Mouse (Mus musculus) intestine, embryonic 16.5 days (tissue): ENCODE results near the gene Dynll2. TPM values are rescaled to one million over a fixed set of nuclear protein-coding genes. Genes with fewer than 3 reads are reported as not detected.

Experiments used
- ATAC-seq: fragments of 200-750 bp; cut with Nextera tagmentation; 2 replicates; pipeline ENCODE4 v1.8.0; 2017; ENCODE audit warnings: moderate TSS enrichment, moderate library complexity
- H3K27ac ChIP-seq: fragments of 300-500 bp; sonication (generic); 2 replicates; pipeline ENCODE4 v1.5.1; 2014; ENCODE audit warnings: mild to moderate bottlenecking, low read length
- H3K27me3 ChIP-seq: fragments of 300-500 bp; sonication (generic); replicated peaks from 2 replicates; pipeline ENCODE4 v1.6.1; 2014; ENCODE audit warnings: low read length, control low read depth, mixed read lengths; ENCODE audit not compliant: control insufficient read depth, insufficient read depth
- H3K36me3 ChIP-seq: fragments of 300-500 bp; sonication (generic); 2 replicates; pipeline ENCODE4 v1.6.1; 2014; ENCODE audit warnings: low read length, control low read depth; ENCODE audit not compliant: control insufficient read depth, insufficient read depth
- H3K4me1 ChIP-seq: fragments of 300-500 bp; sonication (generic); 2 replicates; pipeline ENCODE4 v1.6.1; 2014; ENCODE audit warnings: low read length, control low read depth, mixed read lengths; ENCODE audit not compliant: control insufficient read depth, insufficient read depth
- H3K4me2 ChIP-seq: fragments of 300-500 bp; sonication (generic); 2 replicates; pipeline ENCODE4 v1.6.1; 2014; ENCODE audit warnings: low read depth, low read length, control low read depth
- H3K4me3 ChIP-seq: fragments of 300-500 bp; sonication (generic); 2 replicates; pipeline ENCODE4 v1.5.1; 2014; ENCODE audit warnings: mild to moderate bottlenecking, low read length
- H3K9ac ChIP-seq: fragments of 300-500 bp; sonication (generic); 2 replicates; pipeline ENCODE4 v1.6.1; 2014; ENCODE audit warnings: low read depth, low read length
- H3K9me3 ChIP-seq: fragments of 300-500 bp; sonication (generic); 2 replicates; pipeline ENCODE4 v1.6.1; 2016; ENCODE audit warnings: low read length, control low read depth; ENCODE audit not compliant: control insufficient read depth
- WGBS: fragments of 180-500 bp; shearing (Covaris S2); extraction: QIAGEN DNeasy Blood & Tissue Kit; methylation state at CpG from one replicate; pipeline ENCODE4 v1.1.7; 2014; 5-methylcytosine and 5-hydroxymethylcytosine counted together
- polyA plus RNA-seq: library from polyadenylated mRNA; unstranded; fragments of >200 nt; fragmentation: Nextera tagmentation; extraction: Ambion mirVana; gene quantifications from 2 replicates; pipeline ENCODE4 v1.2.1, GENCODE M21; 2015

Gene Dynll2
- polyA plus RNA-seq, 1 experiment from 2014 or later, result 27.9 TPM

DNA sequence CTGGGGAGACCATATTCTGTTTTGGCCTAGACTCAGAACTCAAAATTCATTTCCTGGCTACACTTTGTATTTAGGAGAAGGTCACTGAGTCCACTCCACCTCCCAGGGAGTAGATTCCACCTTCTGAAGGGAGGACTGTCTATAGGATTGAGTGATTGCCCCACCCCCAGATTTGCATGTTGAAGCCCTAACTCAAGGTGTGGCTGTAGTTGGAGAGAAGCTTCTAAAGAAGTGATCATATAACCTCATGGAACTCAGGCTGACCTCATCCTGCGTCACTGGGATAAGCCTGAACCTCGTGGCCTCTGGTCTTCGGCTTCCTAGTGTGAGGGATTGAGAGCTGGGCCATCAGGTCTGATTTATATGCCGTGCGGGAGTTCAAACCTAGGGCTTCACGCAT, 28.5 kb upstream of the Dynll2 start:
- no peak for ATAC-seq
- Histone ChIP-seq H3K27ac (no peak overlapping the region), H3K9me3 (no peaks in the 10 kb centered on the region), H3K36me3 (no peaks in the 10 kb centered on the region), H3K4me2 (no peak overlapping the region), H3K27me3 (no peaks in the 10 kb centered on the region), H3K9ac (no peak overlapping the region), H3K4me1 (peaks cover 3% of the 10 kb centered on the region; the same call in 1 of the 2 replicates), H3K4me3 (no peak overlapping the region)
- 76% methylated on average over 6 of the region's 6 CpGs for WGBS

- Histone ChIP-seq H3K9ac (no peak overlapping the region), H3K27ac (no peak overlapping the region), H3K36me3 (no peaks in the 10 kb centered on the region), H3K27me3 (no peaks in the 10 kb centered on the region), H3K4me3 (no peak overlapping the region), H3K9me3 (no peaks in the 10 kb centered on the region), H3K4me2 (no peak overlapping the region), H3K4me1 (peaks cover 5% of the 10 kb centered on the region)
- ATAC-seq, result no peak
- 90% methylated on average over 11 of the region's 11 CpGs for WGBS
These were observed 27.8 kb upstream of the Dynll2 start for GRCm38 (mm10) chr11:88015161-88015560.

GRCm38 (mm10) chr11:88013632-88014031, 26.3 kb upstream of the Dynll2 start:
- H3K4me3 ChIP-seq, result no peak overlapping the region
- no peaks in the 10 kb centered on the region for H3K27me3 ChIP-seq
- no peak overlapping the region for H3K4me2 ChIP-seq
- no peaks in the 10 kb centered on the region for H3K9me3 ChIP-seq
- no peak overlapping the region for H3K27ac ChIP-seq
- H3K4me1 ChIP-seq, result peaks cover 12% of the 10 kb centered on the region
- H3K36me3 ChIP-seq, result no peaks in the 10 kb centered on the region
- no peak overlapping the region for H3K9ac ChIP-seq
- WGBS, result 89% methylated on average over 10 of the region's 10 CpGs
- no peak for ATAC-seq

DNA sequence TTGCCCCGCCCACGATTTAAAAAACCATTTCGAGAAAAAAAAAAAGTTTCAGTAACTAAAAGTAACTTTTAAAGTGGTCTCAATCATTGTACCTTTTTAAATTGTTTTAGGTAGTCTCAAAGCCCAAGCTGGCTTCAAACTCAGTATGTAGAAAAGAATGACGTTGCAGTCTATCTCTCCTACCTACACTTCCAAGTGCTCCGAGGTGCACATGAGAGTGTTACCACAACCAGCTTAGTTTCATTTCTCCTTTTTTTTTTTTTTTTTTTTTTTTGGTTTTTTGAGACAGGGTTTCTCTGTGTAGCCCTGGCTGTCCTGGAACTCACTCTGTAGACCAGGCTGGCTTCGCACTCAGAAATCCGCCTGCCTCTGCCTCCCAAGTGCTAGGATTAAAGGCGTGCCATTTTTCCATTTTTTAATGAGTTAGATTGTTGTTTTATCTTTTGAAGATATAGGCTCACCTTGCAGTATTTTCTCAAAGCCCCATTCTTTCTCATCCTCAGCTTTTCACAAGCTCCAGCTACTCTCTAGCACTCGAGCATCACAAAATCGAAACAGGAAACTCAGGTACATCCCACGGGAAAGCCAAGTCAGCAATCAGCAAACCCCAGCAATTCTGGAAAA, 25.4 kb upstream of the Dynll2 start:
- no peaks in the 10 kb centered on the region for H3K36me3 ChIP-seq
- no peak overlapping the region for H3K4me3 ChIP-seq
- H3K4me2 ChIP-seq, result no peak overlapping the region
- no peak for ATAC-seq
- H3K4me1 ChIP-seq, result peaks cover 12% of the 10 kb centered on the region
- H3K27ac ChIP-seq, result no peak overlapping the region
- no peak overlapping the region for H3K9ac ChIP-seq
- WGBS, result 90% methylated on average over 11 of the region's 11 CpGs
- H3K27me3 ChIP-seq, result no peaks in the 10 kb centered on the region
- H3K9me3 ChIP-seq, result no peaks in the 10 kb centered on the region

DNA sequence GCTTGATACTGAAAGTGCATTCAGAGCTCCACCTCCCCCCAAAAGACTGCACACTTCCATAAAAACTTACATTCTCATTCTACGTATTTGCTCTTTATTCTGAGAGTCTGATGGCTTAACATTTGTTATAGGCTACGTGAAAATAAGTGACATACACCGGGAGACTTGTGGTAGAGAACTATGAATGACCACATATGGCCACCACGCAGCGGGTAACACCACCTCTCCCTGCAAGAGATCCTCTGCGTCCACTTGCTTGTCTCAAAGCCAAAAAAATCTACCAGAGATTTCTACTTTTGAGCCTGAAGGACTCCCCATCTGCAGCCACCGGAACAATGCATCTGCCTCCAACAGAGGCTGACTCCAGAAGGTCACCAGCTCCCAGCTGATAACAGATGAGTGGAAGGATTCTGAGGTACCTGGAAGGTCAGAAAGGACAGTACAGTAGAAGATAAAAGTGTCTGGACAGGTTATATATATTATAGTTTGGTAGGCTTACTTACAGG, 24.6 kb upstream of the Dynll2 start:
- H3K4me2 ChIP-seq, result no peak overlapping the region

DNA sequence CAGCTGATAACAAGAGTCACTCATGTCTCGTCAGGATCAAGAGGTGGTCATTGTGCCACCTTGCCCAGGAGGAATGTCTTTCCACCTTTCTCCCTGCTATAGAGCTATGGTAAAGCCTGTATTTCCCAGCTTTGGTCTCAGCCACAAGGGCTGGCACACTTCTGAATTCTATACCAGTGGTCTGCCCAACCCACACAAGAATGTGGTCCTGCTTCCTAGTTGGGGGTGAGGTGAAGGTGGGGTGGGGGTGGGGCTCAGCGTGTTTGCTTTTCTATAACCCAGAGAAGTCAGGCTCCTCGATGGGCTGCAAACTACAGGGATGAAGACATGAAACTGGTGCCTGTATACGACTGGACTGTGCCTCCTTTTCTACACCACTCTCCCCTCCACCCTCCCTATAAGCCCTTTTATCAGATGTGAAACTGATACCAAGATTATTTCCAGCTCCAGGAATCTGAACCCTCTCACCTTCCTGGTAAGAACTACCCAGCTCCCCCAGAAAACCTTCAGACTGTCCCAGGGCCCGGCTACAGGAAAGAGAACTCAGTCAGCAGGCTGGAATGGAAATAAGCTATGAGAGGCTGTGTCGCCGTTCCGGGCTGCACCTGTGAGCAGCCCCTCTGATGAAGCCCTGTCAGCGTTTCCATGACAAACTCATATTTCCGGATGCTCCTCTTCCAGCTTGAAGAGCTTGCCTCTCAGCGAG, 24.0 kb upstream of the Dynll2 start:
- Histone ChIP-seq H3K9me3 (no peaks in the 10 kb centered on the region), H3K9ac (no peak overlapping the region), H3K27ac (no peak overlapping the region), H3K4me2 (no peak overlapping the region), H3K4me3 (no peak overlapping the region), H3K36me3 (no peaks in the 10 kb centered on the region), H3K4me1 (peaks cover 12% of the 10 kb centered on the region), H3K27me3 (no peaks in the 10 kb centered on the region)
- no peak for ATAC-seq
- 60% methylated on average over 11 of the region's 11 CpGs for WGBS

More for the DNA sequence above, 24.6 kb upstream of the Dynll2 start:
- Histone ChIP-seq H3K4me1 (peaks cover 12% of the 10 kb centered on the region), H3K4me3 (no peak overlapping the region), H3K27me3 (no peaks in the 10 kb centered on the region), H3K9me3 (no peaks in the 10 kb centered on the region), H3K36me3 (no peaks in the 10 kb centered on the region), H3K9ac (no peak overlapping the region), H3K27ac (no peak overlapping the region)
- no peak for ATAC-seq
- WGBS, result 85% methylated on average over 7 of the region's 7 CpGs

DNA sequence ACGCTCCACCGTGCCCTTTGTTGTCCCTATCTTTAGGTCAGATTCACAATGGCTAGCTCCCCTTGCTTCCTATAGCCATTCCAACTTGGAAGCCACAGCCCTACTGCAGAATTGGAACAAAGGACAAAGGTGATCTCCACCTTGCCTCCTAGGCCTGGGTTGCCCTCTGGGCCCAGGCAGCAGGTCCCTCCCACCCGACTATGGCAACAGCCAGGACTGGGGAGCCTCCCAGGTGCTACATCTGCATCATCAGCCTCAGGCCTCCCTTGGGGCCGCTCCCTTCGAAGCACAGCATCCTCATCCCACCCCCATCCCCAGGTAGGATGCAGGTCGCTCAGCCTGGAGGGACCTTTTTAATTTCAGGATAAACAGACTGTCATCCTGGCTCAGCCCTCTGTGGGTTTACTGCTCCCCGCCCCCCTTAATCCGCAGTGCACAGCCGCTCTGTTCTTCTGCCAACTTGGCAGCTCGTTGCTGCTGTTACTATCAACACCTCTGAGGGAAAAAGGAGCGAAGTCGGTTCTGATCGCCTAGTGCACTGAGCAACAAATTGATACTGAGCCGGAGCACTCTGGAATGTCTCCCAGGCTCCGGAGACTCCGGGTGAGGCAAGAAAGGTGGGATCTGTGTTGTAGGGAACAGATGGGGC, 22.3 kb upstream of the Dynll2 start:
- Histone ChIP-seq H3K36me3 (no peaks in the 10 kb centered on the region), H3K4me1 (peaks cover 12% of the 10 kb centered on the region), H3K9ac (peak overlapping the region; percentile 25; the same call in 1 of the 2 replicates), H3K27ac (no peak overlapping the region), H3K9me3 (no peaks in the 10 kb centered on the region), H3K4me2 (peak overlapping the region; percentile 4; the same call in 1 of the 2 replicates), H3K27me3 (no peaks in the 10 kb centered on the region), H3K4me3 (peak overlapping the region; percentile 5; the same call in 1 of the 2 replicates)
- WGBS, result 24% methylated on average over 16 of the region's 16 CpGs
- ATAC-seq, result peak; percentile 60

DNA sequence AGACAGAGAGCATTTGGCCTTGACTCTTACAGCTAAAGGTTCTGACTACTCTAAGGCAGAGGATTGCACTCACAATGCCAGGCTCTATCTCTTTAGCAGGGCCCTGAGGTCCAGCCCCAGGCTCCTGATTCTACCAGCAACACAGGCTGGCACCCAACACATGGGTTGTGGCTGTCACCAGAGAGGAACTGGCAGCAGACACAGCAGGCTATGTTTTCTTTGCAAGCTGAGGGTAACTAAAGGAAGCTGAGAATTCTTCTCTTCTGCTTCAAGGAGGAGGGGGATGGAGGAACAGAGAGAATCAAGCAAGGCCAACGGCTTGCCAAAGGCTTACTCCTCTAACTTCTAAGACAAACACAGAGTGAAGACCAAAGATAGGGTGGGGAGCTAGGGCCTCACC, 21.3 kb upstream of the Dynll2 start:
- no peaks in the 10 kb centered on the region for H3K36me3 ChIP-seq
- H3K27ac ChIP-seq, result no peak overlapping the region
- no peaks in the 10 kb centered on the region for H3K9me3 ChIP-seq
- H3K4me3 ChIP-seq, result no peak overlapping the region
- H3K4me2 ChIP-seq, result no peak overlapping the region
- 35% methylated on average over 1 of the region's 1 CpGs for WGBS
- H3K27me3 ChIP-seq, result no peaks in the 10 kb centered on the region
- no peak overlapping the region for H3K9ac ChIP-seq
- peaks cover 12% of the 10 kb centered on the region for H3K4me1 ChIP-seq
- ATAC-seq, result no peak

DNA sequence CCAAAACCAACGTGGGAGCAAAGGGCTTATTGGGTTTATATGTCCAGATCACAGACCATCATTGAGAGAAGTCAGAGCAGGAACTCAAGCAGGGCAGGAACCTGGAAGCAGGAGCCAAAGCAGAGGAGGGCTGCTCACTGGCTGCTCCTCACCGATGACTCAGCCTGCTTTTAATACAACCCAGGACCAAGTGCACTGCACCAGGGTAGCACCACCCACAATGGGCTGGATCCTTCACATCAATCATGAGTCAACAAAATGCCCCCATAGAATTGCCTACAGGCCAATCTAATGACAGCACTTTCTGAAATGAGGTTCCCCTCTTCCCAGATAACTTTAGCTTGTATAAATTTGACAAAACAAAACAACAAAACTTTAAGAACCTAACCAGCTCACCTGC, 16.8 kb upstream of the Dynll2 start:
- WGBS, result 50% methylated on average over 2 of the region's 2 CpGs
- no peak for ATAC-seq
- H3K27ac ChIP-seq, result no peak overlapping the region
- no peaks in the 10 kb centered on the region for H3K27me3 ChIP-seq
- no peak overlapping the region for H3K9ac ChIP-seq
- H3K9me3 ChIP-seq, result no peaks in the 10 kb centered on the region
- H3K4me2 ChIP-seq, result no peak overlapping the region
- H3K4me3 ChIP-seq, result no peak overlapping the region
- no peaks in the 10 kb centered on the region for H3K36me3 ChIP-seq
- no peaks in the 10 kb centered on the region for H3K4me1 ChIP-seq
